Mouse (Mus musculus) lung, postnatal 4 days (tissue): ENCODE data around the gene Washc2.

ENCODE experiments used
- DNase-seq, 2 experiments: peaks; one replicate each; pipeline ENCODE4 v3.0.0; 2021

The Washc2 gene

DNA sequence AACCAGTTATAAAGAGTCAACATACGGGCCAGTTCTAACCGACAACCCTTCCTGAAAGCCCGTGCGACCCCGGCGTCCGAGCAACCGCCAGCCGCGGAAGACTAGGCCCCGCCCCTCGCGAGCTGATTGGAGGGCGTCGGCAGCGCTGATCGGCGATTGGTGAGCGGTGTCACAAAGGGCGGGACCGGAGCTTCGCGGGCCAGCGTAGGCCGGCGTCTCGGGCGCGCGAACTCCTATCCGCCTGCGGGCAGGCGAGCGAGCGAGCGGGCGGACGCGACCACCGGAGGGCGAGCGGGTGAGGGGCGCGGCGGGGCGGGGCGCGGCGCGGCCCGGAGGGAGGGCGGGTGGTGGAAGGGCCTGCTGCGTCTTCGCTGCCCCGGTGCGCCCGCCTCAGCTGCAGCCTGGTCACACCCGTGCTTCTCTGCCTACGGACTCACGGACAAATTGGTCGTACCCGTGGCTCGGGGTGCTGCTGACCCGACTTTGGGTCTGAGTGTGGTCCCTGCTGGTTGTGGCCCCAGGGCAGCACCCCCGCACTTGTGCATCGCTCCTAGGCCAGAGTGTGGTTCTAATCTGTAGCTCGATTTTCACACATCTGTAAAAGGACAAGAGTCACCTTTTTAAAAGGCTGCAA, 56.3 kb downstream of the Washc2 start, which contains the start of gene Zfand4:
Gene Zfand4, plus strand, starts transcription at position 205 of the 634 bp plus-strand sequence.
- peak; percentile 95 for DNase-seq

DNA sequence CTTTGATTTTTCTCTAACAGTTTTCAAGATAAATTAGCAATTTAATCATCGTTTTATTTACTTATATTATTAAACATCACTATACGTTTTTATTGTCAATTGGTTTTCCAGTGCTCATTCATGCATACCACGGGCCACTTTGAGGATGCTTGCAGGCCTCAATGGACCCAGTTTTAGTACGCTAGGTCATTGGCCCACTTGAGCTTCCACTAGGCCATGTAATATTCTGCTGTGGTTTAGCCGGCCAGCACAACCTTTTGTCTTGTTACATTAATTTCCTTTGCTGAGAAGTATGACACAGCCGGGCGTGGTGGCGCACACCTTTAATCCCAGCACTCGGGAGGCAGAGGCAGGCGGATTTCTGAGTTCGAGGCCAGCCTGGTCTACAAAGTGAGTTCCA, 57.0 kb downstream of the Washc2 start:
- no peak for DNase-seq

DNA sequence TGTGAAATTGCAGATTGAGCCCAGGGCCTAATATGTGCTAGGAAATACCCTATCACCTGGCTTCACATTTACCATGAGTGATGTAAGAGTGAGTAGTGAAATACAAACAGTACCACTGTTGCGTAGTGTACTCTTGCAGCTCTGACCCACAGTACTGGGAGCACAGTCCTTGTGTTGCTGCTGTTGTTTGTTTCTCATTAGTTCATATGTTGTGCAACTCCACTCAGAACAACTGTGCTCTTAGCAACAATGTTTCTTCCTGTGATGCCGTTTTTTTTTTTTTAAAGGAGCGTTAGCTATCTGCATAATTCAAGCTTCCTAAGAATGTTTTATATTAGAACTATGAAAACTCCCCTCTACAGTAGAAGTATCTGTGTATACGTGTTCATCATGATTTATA, 57.8 kb downstream of the Washc2 start:
- DNase-seq: no peak

DNA sequence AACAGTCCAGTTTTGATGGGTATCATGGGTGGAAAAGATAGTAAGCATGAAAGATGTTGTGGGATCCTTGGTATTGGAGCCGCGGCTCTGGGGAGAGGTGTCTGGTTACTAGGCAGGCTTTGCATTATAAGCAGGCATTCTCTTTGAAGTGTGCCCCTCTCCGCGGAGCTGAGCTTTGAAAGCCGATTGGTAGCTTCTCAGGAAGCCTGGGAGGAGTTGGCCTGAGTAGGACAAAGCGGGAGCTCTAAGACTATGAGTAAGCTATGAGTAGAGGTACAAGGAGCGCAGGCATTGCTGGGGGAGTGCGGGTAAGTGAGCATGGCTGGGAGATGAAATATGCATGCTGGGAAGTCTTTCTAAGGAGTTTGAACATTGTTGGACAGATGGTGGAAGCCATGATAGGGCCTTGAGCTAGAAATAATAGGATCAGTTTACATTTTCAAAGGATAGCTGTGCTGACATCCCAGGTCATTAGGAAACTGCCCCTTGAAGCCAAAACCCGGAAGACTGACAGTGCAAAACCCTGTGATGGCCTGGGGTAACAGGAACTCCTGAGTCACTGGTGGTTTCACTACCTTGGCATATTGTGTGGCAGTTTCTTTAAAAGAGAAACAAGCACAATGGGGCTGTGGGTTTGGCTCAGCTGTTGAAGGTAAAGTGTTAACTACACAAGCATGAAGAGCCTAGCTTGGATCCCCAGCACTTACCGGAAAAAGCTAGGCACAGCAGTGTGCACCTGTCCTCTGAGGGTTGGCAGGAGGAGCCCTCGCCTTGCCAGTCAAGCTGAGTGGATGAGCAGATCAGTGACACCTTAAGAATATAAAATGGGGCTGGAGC, 58.7 kb downstream of the Washc2 start:
- no peak for DNase-seq

DNA sequence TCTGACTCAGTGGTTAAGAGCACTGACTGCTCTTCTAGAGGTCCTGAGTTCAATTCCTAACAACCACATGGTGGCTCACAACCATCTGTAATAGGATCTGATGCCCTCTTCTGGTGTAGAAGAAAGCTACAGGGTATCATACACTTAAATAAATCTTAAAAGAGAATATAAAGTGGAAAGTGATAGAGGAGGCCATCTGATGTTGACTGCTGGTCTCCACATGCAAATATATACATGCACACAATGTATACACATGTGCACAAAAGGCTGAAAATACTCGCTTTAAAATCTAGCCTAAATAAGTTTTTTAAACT, 59.2 kb downstream of the Washc2 start:
- no peak for DNase-seq

DNA sequence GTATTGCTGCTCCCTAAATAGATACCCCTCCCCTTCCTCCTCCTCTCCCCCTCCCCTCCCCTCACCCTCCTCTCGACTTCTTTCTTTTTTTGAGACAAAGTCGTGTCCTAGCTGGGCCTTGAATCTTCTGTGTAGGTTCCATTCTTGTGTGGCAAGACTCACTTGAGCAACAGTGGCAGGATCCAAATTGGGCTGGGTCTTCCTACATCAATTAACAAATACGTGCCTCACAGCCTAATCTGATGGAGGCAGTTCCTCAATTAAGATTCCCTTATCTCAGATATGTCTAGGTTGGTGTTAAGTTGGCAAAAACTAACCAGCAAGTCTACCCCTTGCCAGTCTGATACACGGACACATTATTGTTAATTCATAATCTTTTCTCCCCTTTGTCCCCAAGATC, 67.9 kb downstream of the Washc2 start:
- no peak for DNase-seq

DNA sequence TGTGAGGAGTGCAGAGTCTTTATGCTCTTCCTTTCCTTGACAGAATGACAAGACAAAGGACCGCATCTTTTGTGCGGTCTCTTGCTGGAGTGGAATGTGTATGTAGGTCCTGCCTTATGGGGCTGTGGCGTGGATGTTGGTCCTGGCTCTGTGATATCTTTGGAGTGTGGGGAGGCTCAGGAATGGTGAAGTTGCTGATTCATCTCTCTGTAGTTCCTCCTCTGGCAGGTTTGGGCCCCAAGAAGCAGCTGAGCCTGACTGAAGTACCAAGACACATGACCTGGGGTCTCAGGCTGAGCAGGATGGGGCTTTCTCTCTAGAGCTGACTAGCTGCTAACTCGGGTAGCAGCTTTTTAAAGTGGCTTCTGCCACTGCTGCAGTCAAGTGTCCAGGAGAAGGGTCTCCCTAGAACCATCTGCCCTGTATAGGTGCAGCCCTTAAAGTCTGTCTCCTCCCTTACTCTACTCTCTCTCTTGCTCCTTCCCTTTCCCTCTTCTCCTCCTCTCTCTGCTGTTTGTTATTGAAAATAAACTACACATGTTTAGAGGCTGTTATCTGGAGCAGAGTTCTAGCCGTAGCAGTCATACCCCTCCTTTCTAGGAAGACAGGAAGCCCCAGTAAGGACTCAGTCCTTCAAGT, 71.0 kb downstream of the Washc2 start:
- DNase-seq: no peak

DNA sequence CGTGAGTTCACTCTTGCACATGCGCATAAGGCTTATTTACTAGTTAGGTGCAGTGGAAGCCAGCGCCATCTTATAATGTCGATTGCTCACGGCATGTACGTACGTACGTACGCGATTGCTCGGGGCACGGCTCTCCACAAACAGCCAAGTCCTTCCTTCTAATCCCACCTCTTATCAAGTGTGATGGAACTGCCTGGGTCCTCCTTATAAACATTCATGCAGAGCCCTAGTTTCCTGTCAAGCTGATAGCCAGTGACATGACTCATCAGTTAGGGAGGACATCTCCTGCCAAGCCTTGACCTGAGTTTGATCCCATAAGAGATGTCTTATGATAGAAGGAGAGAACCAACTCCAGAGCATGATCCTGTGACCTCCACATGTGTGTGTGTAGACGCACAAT, 73.2 kb downstream of the Washc2 start:
- DNase-seq: no peak

DNA sequence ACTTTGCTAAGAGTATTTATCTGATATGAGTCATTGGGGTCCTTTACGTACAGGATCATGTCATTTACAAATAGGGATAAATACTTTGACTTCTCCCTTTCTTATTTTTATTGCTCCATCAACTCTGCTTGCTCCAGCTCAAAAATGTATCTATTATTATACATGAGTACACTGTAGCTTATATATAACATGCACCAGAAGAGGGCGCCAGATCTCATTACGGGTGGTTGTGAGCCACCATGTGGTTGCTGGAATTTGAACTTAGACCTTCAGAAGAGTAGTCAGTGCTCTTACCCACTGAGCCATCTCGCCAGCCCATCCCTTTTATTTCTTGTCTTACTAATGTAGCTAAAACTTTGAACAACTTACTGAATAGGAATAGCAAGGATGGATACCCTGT, 74.7 kb downstream of the Washc2 start:
- DNase-seq: peak in 1 of 2 experiments; percentile 26

DNA sequence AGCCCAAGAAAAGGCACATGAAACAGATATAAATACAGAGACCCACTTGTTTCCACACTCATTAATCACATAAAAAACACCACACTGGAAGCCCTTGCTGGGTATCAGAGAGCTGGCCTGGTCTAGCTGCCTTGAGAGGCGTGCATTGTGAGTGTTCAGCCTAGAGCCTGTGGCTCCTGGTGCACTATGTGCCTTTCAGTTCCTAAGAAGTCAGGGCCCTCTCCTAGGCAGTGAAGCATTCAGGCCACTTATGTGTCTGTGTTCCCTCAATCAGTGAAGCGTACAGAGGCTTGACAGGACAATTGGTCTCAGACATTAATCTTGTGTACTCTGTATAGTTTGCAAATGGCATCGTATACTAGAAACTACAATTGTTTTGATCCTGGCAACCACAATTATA, 75.4 kb downstream of the Washc2 start:
- DNase-seq: no peak

DNA sequence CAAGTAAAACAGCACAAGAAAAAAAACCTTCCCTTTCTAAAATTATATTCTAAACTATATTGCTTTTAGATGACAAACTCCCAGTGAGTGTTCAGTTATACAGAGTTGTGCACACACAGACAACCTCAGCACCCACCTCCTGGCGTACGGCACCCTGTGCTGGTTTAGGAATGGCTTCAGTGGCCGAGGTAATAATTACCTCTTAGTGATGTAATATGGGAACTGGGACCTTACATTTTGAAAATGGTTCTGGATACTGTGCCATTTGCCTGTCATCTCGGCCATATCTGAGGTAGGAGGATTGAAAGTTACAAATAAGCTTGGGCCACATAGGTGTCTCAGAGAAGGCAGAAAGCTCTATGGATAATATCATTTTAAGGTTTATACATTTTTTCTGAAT, 78.5 kb downstream of the Washc2 start:
- DNase-seq: no peak

DNA sequence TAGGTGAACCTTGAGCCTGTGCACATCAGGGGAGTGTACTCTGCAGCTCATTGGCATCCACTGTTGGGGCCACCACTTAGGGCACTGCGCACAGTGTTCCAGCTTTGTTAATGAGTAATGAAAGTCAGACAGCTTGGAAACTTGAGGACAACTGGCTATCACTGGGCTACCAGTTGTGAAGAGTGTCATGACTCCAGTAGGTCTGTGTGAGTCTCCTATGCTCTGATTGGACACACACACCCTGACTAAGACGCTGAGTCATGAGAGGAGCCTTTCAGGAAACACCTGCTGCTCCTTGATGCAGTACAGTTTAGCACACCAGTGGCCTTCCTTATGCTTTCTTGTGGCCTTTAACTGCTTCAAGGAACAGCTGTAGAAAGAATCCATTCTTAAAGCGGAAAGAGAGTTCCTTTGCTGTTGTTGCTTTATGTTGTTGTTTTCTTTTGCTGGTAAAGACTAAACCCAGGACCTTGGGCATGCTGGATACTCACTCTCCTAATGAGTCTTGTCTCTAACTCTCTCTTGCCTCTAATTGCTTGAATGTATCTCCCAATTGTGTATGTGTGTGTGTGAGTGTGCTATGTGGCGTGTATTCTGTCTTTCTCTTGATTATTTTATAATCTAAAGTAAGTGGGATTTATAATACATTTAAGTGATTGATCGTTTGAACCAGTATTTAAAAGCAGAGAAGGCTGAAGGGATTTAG, 79.2 kb downstream of the Washc2 start:
- DNase-seq: no peak

DNA sequence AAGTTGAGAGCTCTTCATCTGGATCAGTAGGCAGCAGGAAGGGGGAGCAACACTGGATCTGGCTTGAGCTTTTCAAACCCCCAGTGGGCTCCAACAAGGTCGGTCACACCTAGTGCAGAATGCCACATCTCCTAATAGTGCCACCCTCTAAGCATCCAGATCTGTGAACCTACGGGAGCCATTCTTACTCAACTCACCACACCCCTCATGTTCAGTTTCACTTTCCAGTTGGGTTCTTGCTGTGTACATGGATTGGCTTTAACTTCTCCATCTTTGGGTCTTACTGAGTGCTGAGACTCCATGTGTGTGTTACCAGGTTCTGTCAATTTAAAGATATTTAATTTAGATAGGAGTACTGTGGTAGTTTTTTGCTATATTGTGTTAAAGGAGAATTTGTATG, 103.6 kb downstream of the Washc2 start:
- no peak for DNase-seq
